Mouse (Mus musculus): ENCODE data around the gene AI597479. TPM values are rescaled to one million over a fixed set of nuclear protein-coding genes. Genes with fewer than 3 reads are reported as not detected.
A peak's percentile ranks its signal among the peaks of the same experiment; 100 is the strongest.

Gene AI597479
- polyA plus RNA-seq, 1 experiment, result 25.8 TPM

GRCm38 (mm10) chr1:43150225-43150624 lies 51.7 kb downstream of the AI597479 start:
- no peaks in the 10 kb centered on the region for H3K4me1 ChIP-seq (ENCODE audit: control insufficient read depth, insufficient read depth, low read length)
- no peaks in the 10 kb centered on the region for H3K27me3 ChIP-seq (ENCODE audit: control insufficient read depth, insufficient read depth, low read length)
- 81% methylated on average over 3 of the region's 3 CpGs for WGBS
- no peak overlapping the region for H3K4me3 ChIP-seq (replicated peaks; ENCODE audit: insufficient read depth, low read depth, low read length)
- TF ChIP-seq CTCF (IDR thresholded peaks at IDR 0.05; ENCODE audit: borderline replicate concordance, insufficient read depth, low read depth, low read length) (no peak), POLR2A (IDR thresholded peaks at IDR 0.05; ENCODE audit: borderline replicate concordance, insufficient read depth, low read length) (no peak)
- no peak for DNase-seq
- no peak overlapping the region for H3K27ac ChIP-seq (ENCODE audit: insufficient read depth, low read length)

GRCm38 (mm10) chr1:43152626-43153025 lies 54.1 kb downstream of the AI597479 start:
- WGBS, result 88% methylated on average over 4 of the region's 4 CpGs
- TF ChIP-seq CTCF (IDR thresholded peaks at IDR 0.05; ENCODE audit: borderline replicate concordance, insufficient read depth, low read depth, low read length) (no peak), POLR2A (IDR thresholded peaks at IDR 0.05; ENCODE audit: borderline replicate concordance, insufficient read depth, low read length) (no peak)

GRCm38 (mm10) chr1:43153538-43153937 lies 55.0 kb downstream of the AI597479 start:
- Histone ChIP-seq H3K4me3 (replicated peaks; ENCODE audit: insufficient read depth, low read depth, low read length) (no peak overlapping the region), H3K27me3 (ENCODE audit: control insufficient read depth, insufficient read depth, low read length) (no peaks in the 10 kb centered on the region), H3K4me1 (ENCODE audit: control insufficient read depth, insufficient read depth, low read length) (no peaks in the 10 kb centered on the region), H3K27ac (ENCODE audit: insufficient read depth, low read length) (no peak overlapping the region)
- DNase-seq, result no peak
- WGBS, result 47% methylated on average over 5 of the region's 5 CpGs
- TF ChIP-seq CTCF (IDR thresholded peaks at IDR 0.05; ENCODE audit: borderline replicate concordance, insufficient read depth, low read depth, low read length) (no peak), POLR2A (IDR thresholded peaks at IDR 0.05; ENCODE audit: borderline replicate concordance, insufficient read depth, low read length) (no peak)

More at GRCm38 (mm10) chr1:43152626-43153025, 54.1 kb downstream of the AI597479 start:
- DNase-seq, result no peak
- H3K27me3 ChIP-seq (ENCODE audit: control insufficient read depth, insufficient read depth, low read length), result no peaks in the 10 kb centered on the region
- H3K27ac ChIP-seq (ENCODE audit: insufficient read depth, low read length), result no peak overlapping the region
- H3K4me1 ChIP-seq (ENCODE audit: control insufficient read depth, insufficient read depth, low read length), result no peaks in the 10 kb centered on the region
- no peak overlapping the region for H3K4me3 ChIP-seq (replicated peaks; ENCODE audit: insufficient read depth, low read depth, low read length)

DNA sequence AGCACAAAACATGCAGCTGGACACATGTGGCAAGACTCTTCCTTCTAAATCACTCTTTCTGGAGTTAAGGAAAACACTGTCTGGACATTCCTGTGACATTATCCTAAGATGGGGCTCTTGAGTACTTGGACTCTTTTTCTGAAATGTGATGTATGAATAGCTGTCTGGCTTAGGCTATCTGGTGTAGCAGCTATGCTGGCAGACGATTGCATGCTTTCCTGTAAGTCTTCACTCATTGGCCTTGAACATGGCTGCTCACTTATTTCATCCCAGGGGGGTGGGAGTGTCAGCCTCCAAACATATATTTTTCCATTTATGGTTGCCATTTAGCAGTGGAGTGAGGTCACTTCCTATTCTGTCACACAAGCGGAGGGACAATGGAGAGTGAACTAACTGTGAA lies 56.0 kb downstream of the AI597479 start:
- Histone ChIP-seq H3K27me3 (ENCODE audit: control insufficient read depth, insufficient read depth, low read length) (no peaks in the 10 kb centered on the region), H3K4me1 (ENCODE audit: control insufficient read depth, insufficient read depth, low read length) (no peaks in the 10 kb centered on the region), H3K27ac (ENCODE audit: insufficient read depth, low read length) (no peak overlapping the region), H3K4me3 (replicated peaks; ENCODE audit: insufficient read depth, low read depth, low read length) (no peak overlapping the region)
- DNase-seq, result no peak
- 79% methylated on average over 2 of the region's 2 CpGs for WGBS
- TF ChIP-seq POLR2A (IDR thresholded peaks at IDR 0.05; ENCODE audit: borderline replicate concordance, insufficient read depth, low read length) (no peak), CTCF (IDR thresholded peaks at IDR 0.05; ENCODE audit: borderline replicate concordance, insufficient read depth, low read depth, low read length) (no peak)

GRCm38 (mm10) chr1:43157907-43158306 lies 59.4 kb downstream of the AI597479 start:
- Histone ChIP-seq H3K27me3 (ENCODE audit: control insufficient read depth, insufficient read depth, low read length) (no peaks in the 10 kb centered on the region), H3K4me1 (ENCODE audit: control insufficient read depth, insufficient read depth, low read length) (no peaks in the 10 kb centered on the region), H3K4me3 (replicated peaks; ENCODE audit: insufficient read depth, low read depth, low read length) (no peak overlapping the region), H3K27ac (ENCODE audit: insufficient read depth, low read length) (no peak overlapping the region)
- 87% methylated on average over 2 of the region's 2 CpGs for WGBS
- DNase-seq, result no peak
- TF ChIP-seq CTCF (IDR thresholded peaks at IDR 0.05; ENCODE audit: borderline replicate concordance, insufficient read depth, low read depth, low read length) (no peak), POLR2A (IDR thresholded peaks at IDR 0.05; ENCODE audit: borderline replicate concordance, insufficient read depth, low read length) (no peak)

DNA sequence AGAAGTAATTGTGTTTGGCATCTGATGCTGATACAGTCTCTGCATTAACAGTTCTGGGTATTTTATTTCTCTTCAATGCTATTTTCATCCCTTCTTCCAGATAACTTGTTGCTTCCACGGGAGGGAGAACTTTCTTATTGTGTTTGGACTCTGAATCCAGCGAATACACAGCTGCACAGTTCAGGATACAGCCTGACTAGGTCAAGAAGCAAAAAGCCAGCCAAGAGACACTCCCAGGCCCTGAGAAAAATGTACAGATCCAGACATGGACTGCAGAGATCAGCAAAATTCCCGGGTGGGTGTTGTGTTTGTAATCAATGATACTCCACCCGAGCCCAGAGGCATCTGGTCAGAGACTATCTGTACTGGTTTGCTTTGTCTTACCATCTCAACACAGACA lies 60.9 kb downstream of the AI597479 start:
- H3K27ac ChIP-seq (ENCODE audit: insufficient read depth, low read length), result no peak overlapping the region
- H3K27me3 ChIP-seq (ENCODE audit: control insufficient read depth, insufficient read depth, low read length), result no peaks in the 10 kb centered on the region
- TF ChIP-seq POLR2A (IDR thresholded peaks at IDR 0.05; ENCODE audit: borderline replicate concordance, insufficient read depth, low read length) (no peak), CTCF (IDR thresholded peaks at IDR 0.05; ENCODE audit: borderline replicate concordance, insufficient read depth, low read depth, low read length) (no peak)
- no peak for DNase-seq
- 50% methylated on average over 4 of the region's 4 CpGs for WGBS
- H3K4me1 ChIP-seq (ENCODE audit: control insufficient read depth, insufficient read depth, low read length), result no peaks in the 10 kb centered on the region
- H3K4me3 ChIP-seq (replicated peaks; ENCODE audit: insufficient read depth, low read depth, low read length), result no peak overlapping the region

- Histone ChIP-seq H3K4me3 (replicated peaks; ENCODE audit: insufficient read depth, low read depth, low read length) (no peak overlapping the region), H3K27ac (ENCODE audit: insufficient read depth, low read length) (no peak overlapping the region), H3K27me3 (ENCODE audit: control insufficient read depth, insufficient read depth, low read length) (no peaks in the 10 kb centered on the region), H3K4me1 (ENCODE audit: control insufficient read depth, insufficient read depth, low read length) (no peaks in the 10 kb centered on the region)
- 96% methylated on average over 3 of the region's 3 CpGs for WGBS
- TF ChIP-seq CTCF (IDR thresholded peaks at IDR 0.05; ENCODE audit: borderline replicate concordance, insufficient read depth, low read depth, low read length) (no peak), POLR2A (IDR thresholded peaks at IDR 0.05; ENCODE audit: borderline replicate concordance, insufficient read depth, low read length) (no peak)
- DNase-seq, result no peak
Observed at GRCm38 (mm10) chr1:43162394-43162793, 63.9 kb downstream of the AI597479 start.

GRCm38 (mm10) chr1:43163084-43163466 lies 64.6 kb downstream of the AI597479 start:
- H3K27ac ChIP-seq (ENCODE audit: insufficient read depth, low read length), result no peak overlapping the region
- TF ChIP-seq POLR2A (IDR thresholded peaks at IDR 0.05; ENCODE audit: borderline replicate concordance, insufficient read depth, low read length) (no peak), CTCF (IDR thresholded peaks at IDR 0.05; ENCODE audit: borderline replicate concordance, insufficient read depth, low read depth, low read length) (no peak)
- no peaks in the 10 kb centered on the region for H3K27me3 ChIP-seq (ENCODE audit: control insufficient read depth, insufficient read depth, low read length)
- H3K4me3 ChIP-seq (replicated peaks; ENCODE audit: insufficient read depth, low read depth, low read length), result peak overlapping the region; percentile 37
- DNase-seq, result no peak
- WGBS, result 4% methylated on average over 6 of the region's 6 CpGs
- H3K4me1 ChIP-seq (ENCODE audit: control insufficient read depth, insufficient read depth, low read length), result no peaks in the 10 kb centered on the region

Data from cerebellum, adult 2 months (tissue).